Mouse (Mus musculus) E14TG2a.4 (cell line): ENCODE data around the gene Tmc8.

Experiments used
- CTCF ChIP-seq: conservative IDR thresholded peaks from 2 replicates; pipeline ENCODE4 v1.5.1; 2014; ENCODE audit warnings: low read length
- NANOG ChIP-seq: IDR thresholded peaks from 2 replicates; pipeline ENCODE4 v1.6.1; 2014; ENCODE audit warnings: borderline replicate concordance, low read length, mixed read lengths
- POU5F1 ChIP-seq: IDR thresholded peaks from 2 replicates; pipeline ENCODE4 v1.6.1; 2014; ENCODE audit warnings: low read length, borderline replicate concordance

DNA sequence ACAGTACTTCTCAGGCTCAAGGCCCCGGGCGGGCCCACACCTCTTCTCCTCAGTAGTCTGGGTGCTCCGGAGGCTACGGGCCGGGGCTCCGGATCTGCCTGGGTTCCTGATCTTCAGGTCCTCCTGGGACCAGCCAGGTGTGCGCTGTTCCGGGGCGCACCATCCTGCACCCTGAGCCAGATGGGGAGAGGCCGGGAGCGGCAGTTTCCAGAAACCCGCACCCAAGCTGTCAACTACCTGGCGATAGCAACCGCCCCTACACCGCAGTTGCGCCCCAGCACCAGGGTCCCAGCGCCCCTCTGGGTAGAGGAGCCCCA is 1.7 kb upstream of the Tmc8 start:
- no peak for TF ChIP-seq CTCF
- TF ChIP-seq NANOG: no peak
- TF ChIP-seq POU5F1: no peak
